Mouse (Mus musculus) bone marrow macrophage, adult 2 months (primary cell): ENCODE results near the gene Igf1r. TPM values are rescaled to one million over a fixed set of nuclear protein-coding genes. Genes with fewer than 3 reads are reported as not detected.

Experiments
- polyA plus RNA-seq: library from polyadenylated mRNA; stranded (reverse); fragments of >200 nt; gene quantifications from 2 replicates; pipeline ENCODE4 v1.2.4, GENCODE M21; 2012; ENCODE audit not compliant: missing spikeins, insufficient read depth, insufficient read length

Gene Igf1r
- polyA plus RNA-seq, 1 experiment, result 6.0 TPM

Other genes starting within 250 kb of the Igf1r start
- 0.24 TPM in 1 of 2 replicates, not detected in the other for gene Synm, start 193.1 kb upstream of the Igf1r start, polyA plus RNA-seq